Mouse (Mus musculus): ENCODE measurements around the gene Sox5. TPM values are rescaled to one million over a fixed set of nuclear protein-coding genes. Genes with fewer than 3 reads are reported as not detected.

Gene Sox5
- total RNA-seq, 1 experiment from 2014 or later, result 1.6 TPM

GRCm38 (mm10) chr6:144136894-144137293, 644.9 kb downstream of the Sox5 start:
- no peak for ATAC-seq (replicated peaks in 1 of 2; ENCODE audit: insufficient read depth in 1 of 2, low FRiP score in 2 of 2, low TSS enrichment in 1 of 2, low read depth in 1 of 2, poor library complexity in 2 of 2, severe bottlenecking in 2 of 2)

DNA sequence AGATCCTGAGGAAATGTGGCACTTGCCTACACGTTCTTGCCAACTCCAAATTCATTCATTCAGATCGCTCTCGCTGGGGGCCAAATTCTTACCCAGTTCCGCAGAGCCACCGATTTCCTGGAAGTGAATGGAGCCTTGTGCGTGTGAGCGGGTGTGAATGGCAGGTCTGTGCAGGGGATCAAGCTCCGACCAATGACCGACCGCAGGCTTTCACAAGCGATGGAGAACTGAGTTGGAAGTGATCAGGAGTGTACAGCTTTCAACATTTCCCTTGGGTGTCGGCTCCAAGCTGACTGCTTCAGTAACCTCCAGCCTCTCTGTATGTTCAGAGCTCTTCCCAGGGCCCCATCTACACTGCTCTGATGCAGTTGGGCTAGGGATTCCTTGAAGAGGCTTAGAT, 651.9 kb downstream of the Sox5 start:
- no peak for ATAC-seq (replicated peaks in 1 of 2; ENCODE audit: insufficient read depth in 1 of 2, low FRiP score in 2 of 2, low TSS enrichment in 1 of 2, low read depth in 1 of 2, poor library complexity in 2 of 2, severe bottlenecking in 2 of 2)

DNA sequence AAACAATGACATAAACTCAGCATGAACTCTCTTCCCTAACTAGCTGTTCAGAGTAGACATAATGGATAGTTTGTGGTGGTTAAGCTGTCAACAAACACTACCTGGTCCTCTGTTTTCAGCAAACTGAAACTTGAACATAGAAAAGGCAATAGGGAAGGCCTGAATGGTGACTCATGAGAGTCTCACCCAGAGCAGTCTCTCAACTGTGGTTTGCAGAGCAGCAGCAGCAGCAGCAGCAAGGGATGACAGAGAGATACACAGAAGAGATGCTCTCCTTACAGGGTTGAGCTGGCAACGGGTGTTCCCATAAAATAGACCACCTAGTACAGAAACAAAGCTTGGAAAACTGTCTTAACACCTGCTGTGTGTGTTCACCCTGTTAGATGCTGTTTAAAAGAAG, 661.8 kb downstream of the Sox5 start:
- ATAC-seq (replicated peaks in 1 of 2; ENCODE audit: insufficient read depth in 1 of 2, low FRiP score in 2 of 2, low TSS enrichment in 1 of 2, low read depth in 1 of 2, poor library complexity in 2 of 2, severe bottlenecking in 2 of 2), result no peak

GRCm38 (mm10) chr6:144116646-144117045, 665.1 kb downstream of the Sox5 start:
- ATAC-seq (replicated peaks in 1 of 2; ENCODE audit: insufficient read depth in 1 of 2, low FRiP score in 2 of 2, low TSS enrichment in 1 of 2, low read depth in 1 of 2, poor library complexity in 2 of 2, severe bottlenecking in 2 of 2), result no peak

GRCm38 (mm10) chr6:144111561-144111960, 670.2 kb downstream of the Sox5 start:
- no peak for ATAC-seq (replicated peaks in 1 of 2; ENCODE audit: insufficient read depth in 1 of 2, low FRiP score in 2 of 2, low TSS enrichment in 1 of 2, low read depth in 1 of 2, poor library complexity in 2 of 2, severe bottlenecking in 2 of 2)

- no peak for ATAC-seq (replicated peaks in 1 of 2; ENCODE audit: insufficient read depth in 1 of 2, low FRiP score in 2 of 2, low TSS enrichment in 1 of 2, low read depth in 1 of 2, poor library complexity in 2 of 2, severe bottlenecking in 2 of 2)
Measured at GRCm38 (mm10) chr6:144106848-144107247, 674.9 kb downstream of the Sox5 start.

- no peak for ATAC-seq (replicated peaks in 1 of 2; ENCODE audit: insufficient read depth in 1 of 2, low FRiP score in 2 of 2, low TSS enrichment in 1 of 2, low read depth in 1 of 2, poor library complexity in 2 of 2, severe bottlenecking in 2 of 2)
Measured at GRCm38 (mm10) chr6:144105645-144106044, 676.1 kb downstream of the Sox5 start.

GRCm38 (mm10) chr6:144103612-144104011, 678.2 kb downstream of the Sox5 start:
- no peak for ATAC-seq (replicated peaks in 1 of 2; ENCODE audit: insufficient read depth in 1 of 2, low FRiP score in 2 of 2, low TSS enrichment in 1 of 2, low read depth in 1 of 2, poor library complexity in 2 of 2, severe bottlenecking in 2 of 2)

DNA sequence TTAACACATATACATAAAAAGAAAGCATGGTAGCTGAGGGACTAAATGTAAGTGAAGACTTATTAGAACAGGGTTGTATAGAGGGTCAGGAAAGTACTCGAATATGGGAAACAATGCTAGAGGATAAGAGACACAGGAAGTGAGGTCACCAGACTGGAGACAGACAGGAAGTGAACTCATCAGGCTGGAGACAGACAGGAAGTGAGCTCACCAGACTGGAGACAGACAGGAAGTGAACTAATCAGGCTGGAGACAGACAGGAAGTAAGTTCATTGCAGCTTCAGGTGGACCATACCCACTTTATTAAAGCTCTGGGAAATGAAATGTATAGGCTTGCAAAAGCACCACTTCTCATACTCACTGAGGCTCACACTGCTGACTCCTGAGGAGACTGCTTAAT, 680.9 kb downstream of the Sox5 start:
- ATAC-seq (replicated peaks in 1 of 2; ENCODE audit: insufficient read depth in 1 of 2, low FRiP score in 2 of 2, low TSS enrichment in 1 of 2, low read depth in 1 of 2, poor library complexity in 2 of 2, severe bottlenecking in 2 of 2), result no peak

- ATAC-seq (replicated peaks in 1 of 2; ENCODE audit: insufficient read depth in 1 of 2, low FRiP score in 2 of 2, low TSS enrichment in 1 of 2, low read depth in 1 of 2, poor library complexity in 2 of 2, severe bottlenecking in 2 of 2), result no peak
Measured at GRCm38 (mm10) chr6:144098119-144098518, 683.7 kb downstream of the Sox5 start.

DNA sequence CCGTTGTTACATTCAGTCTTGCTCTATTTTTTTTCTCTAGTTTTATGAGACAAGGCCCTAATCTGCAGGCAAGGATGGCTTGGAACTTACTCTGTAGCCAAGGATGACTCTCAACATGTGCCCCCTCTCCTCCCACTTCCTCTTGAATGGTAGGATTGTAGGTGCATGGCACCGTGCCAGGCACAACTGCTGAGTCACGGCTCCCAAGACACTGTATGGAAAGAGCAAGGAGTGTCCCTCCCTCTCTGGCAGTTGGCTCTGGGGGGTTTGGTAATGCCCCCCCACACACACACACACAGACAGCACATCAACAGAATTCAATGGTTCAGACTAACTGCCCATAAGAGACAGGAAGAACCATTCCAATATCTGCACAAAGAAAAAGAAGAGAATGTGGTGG, 693.5 kb downstream of the Sox5 start:
- ATAC-seq (replicated peaks in 1 of 2; ENCODE audit: insufficient read depth in 1 of 2, low FRiP score in 2 of 2, low TSS enrichment in 1 of 2, low read depth in 1 of 2, poor library complexity in 2 of 2, severe bottlenecking in 2 of 2), result no peak

GRCm38 (mm10) chr6:144086096-144086810, 695.5 kb downstream of the Sox5 start:
- no peak for ATAC-seq (replicated peaks in 1 of 2; ENCODE audit: insufficient read depth in 1 of 2, low FRiP score in 2 of 2, low TSS enrichment in 1 of 2, low read depth in 1 of 2, poor library complexity in 2 of 2, severe bottlenecking in 2 of 2)

DNA sequence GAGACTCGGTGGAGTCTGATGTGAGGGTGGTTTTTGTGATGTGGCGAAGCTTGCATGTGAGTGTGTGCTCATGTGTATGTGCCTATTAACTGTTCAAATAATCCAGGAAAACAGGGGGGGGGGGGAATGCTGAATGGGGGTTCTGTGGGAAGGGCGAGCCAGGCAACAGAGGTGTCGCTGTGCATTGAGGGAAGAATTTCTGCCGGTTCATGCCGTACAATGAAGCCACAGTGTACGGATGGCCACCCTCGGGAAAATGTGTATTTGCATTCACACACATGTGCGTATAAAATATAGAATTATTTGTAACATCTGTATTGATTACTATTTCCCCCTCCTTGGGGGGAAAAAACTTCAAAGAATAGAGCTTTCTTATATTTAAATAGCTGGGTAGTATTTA, 699.5 kb downstream of the Sox5 start:
- no peak for ATAC-seq (replicated peaks in 1 of 2; ENCODE audit: insufficient read depth in 1 of 2, low FRiP score in 2 of 2, low TSS enrichment in 1 of 2, low read depth in 1 of 2, poor library complexity in 2 of 2, severe bottlenecking in 2 of 2)

GRCm38 (mm10) chr6:144077826-144078225, 704.0 kb downstream of the Sox5 start:
- no peak for ATAC-seq (replicated peaks in 1 of 2; ENCODE audit: insufficient read depth in 1 of 2, low FRiP score in 2 of 2, low TSS enrichment in 1 of 2, low read depth in 1 of 2, poor library complexity in 2 of 2, severe bottlenecking in 2 of 2)

DNA sequence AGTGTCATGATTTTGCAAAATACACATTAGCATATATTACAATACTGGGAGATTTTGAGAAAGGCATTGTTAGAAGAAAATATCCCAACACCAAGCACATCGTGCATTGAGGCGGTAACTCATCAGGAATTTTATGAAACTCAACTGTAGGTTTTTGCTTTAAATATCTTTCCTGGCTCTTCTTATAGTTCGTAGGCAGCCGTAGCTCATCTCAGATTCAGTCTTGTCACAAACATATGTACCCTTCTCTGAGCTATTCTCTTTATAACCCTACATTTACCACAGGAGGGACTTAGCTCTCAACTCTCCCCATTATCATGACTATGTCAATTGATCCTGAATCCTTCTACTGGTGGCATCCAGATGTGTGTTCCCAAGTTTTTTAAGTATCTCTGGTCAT, 705.4 kb downstream of the Sox5 start:
- ATAC-seq (replicated peaks in 1 of 2; ENCODE audit: insufficient read depth in 1 of 2, low FRiP score in 2 of 2, low TSS enrichment in 1 of 2, low read depth in 1 of 2, poor library complexity in 2 of 2, severe bottlenecking in 2 of 2), result no peak

GRCm38 (mm10) chr6:144075327-144075941, 706.3 kb downstream of the Sox5 start:
- no peak for ATAC-seq (replicated peaks in 1 of 2; ENCODE audit: insufficient read depth in 1 of 2, low FRiP score in 2 of 2, low TSS enrichment in 1 of 2, low read depth in 1 of 2, poor library complexity in 2 of 2, severe bottlenecking in 2 of 2)

GRCm38 (mm10) chr6:144074826-144075225, 707.0 kb downstream of the Sox5 start:
- ATAC-seq (replicated peaks in 1 of 2; ENCODE audit: insufficient read depth in 1 of 2, low FRiP score in 2 of 2, low TSS enrichment in 1 of 2, low read depth in 1 of 2, poor library complexity in 2 of 2, severe bottlenecking in 2 of 2), result no peak

DNA sequence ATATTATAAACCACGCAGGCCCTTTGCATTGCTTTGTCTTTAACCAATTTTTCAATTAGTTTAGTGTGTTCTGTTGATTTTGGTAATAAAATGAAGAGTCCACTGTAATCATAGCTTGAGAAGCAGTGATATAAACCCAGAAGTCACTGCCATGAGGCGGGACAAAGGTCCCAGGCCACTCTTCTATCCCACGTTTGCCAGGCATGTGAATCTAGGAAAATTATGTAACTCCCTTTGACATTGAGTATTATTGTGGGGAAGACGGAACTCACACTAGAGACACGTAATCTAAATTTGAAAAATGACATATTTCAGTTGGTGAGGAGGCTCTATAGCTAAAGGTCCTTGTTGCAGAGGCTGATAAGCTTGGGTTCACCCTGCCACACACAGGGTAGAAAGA, 711.3 kb downstream of the Sox5 start:
- no peak for ATAC-seq (replicated peaks in 1 of 2; ENCODE audit: insufficient read depth in 1 of 2, low FRiP score in 2 of 2, low TSS enrichment in 1 of 2, low read depth in 1 of 2, poor library complexity in 2 of 2, severe bottlenecking in 2 of 2)

GRCm38 (mm10) chr6:144067491-144067890, 714.3 kb downstream of the Sox5 start:
- no peak for ATAC-seq (replicated peaks in 1 of 2; ENCODE audit: insufficient read depth in 1 of 2, low FRiP score in 2 of 2, low TSS enrichment in 1 of 2, low read depth in 1 of 2, poor library complexity in 2 of 2, severe bottlenecking in 2 of 2)

Measured in hematopoietic stem cell, adult 5-6 weeks (primary cell).